Mouse (Mus musculus): ENCODE data around the gene Gimap1. TPM values are rescaled to one million over a fixed set of nuclear protein-coding genes. Genes with fewer than 3 reads are reported as not detected.

The Gimap1 gene
- 1 to 10 TPM; 2.1 to 2.6 TPM for total RNA-seq (2021)
- long read RNA-seq, experiment 1, partial matches to known transcripts: 0 of 2 reads
- long read RNA-seq, experiment 1, other reads (novel, unspliced or antisense): 0 of 2 reads
- long read RNA-seq, experiment 2, partial matches to known transcripts: 0 of 6 reads
- long read RNA-seq, experiment 2, other reads (novel, unspliced or antisense): 2 of 6 reads

GRCm38 (mm10) chr6:48738961-48739779 lies at the start of gene Gimap1:
TSS of gene Gimap1 (plus strand) at chr6:48739054.
- DNase-seq (ENCODE audit: low spot score in 2 of 2): no peak

GRCm38 (mm10) chr6:48689320-48689719 lies 49.5 kb upstream of the Gimap1 start:
- no peak for DNase-seq (ENCODE audit: low spot score in 2 of 2)

GRCm38 (mm10) chr6:48692962-48693361 lies 45.9 kb upstream of the Gimap1 start:
- DNase-seq (ENCODE audit: low spot score in 2 of 2): no peak

GRCm38 (mm10) chr6:48696830-48697554 lies 41.9 kb upstream of the Gimap1 start:
- DNase-seq (ENCODE audit: low spot score in 2 of 2): no peak

- no peak for DNase-seq (ENCODE audit: low spot score in 2 of 2)
Observed at GRCm38 (mm10) chr6:48697555-48697930, 41.3 kb upstream of the Gimap1 start.

GRCm38 (mm10) chr6:48698066-48698856 lies 40.6 kb upstream of the Gimap1 start:
- DNase-seq (ENCODE audit: low spot score in 2 of 2): no peak

GRCm38 (mm10) chr6:48698888-48699287 lies 40.0 kb upstream of the Gimap1 start:
- DNase-seq (ENCODE audit: low spot score in 2 of 2): no peak

GRCm38 (mm10) chr6:48700251-48701075 lies 38.4 kb upstream of the Gimap1 start:
- no peak for DNase-seq (ENCODE audit: low spot score in 2 of 2)

GRCm38 (mm10) chr6:48702146-48702545 lies 36.7 kb upstream of the Gimap1 start:
- DNase-seq (ENCODE audit: low spot score in 2 of 2): no peak

GRCm38 (mm10) chr6:48702601-48703000 lies 36.3 kb upstream of the Gimap1 start:
- DNase-seq (ENCODE audit: low spot score in 2 of 2): no peak

GRCm38 (mm10) chr6:48704146-48704545 lies 34.7 kb upstream of the Gimap1 start:
- DNase-seq (ENCODE audit: low spot score in 2 of 2): no peak

- no peak for DNase-seq (ENCODE audit: low spot score in 2 of 2)
Observed at GRCm38 (mm10) chr6:48706130-48706529, 32.7 kb upstream of the Gimap1 start.

- DNase-seq (ENCODE audit: low spot score in 2 of 2): no peak
Observed at GRCm38 (mm10) chr6:48718455-48718854, 20.4 kb upstream of the Gimap1 start, which contains the start of the genes Gm28053 and Gimap7. TSS of gene Gm28053 (plus strand) at chr6:48718607. TSS of gene Gimap7 (plus strand) at chr6:48718621.

GRCm38 (mm10) chr6:48720326-48720725 lies 18.5 kb upstream of the Gimap1 start:
- DNase-seq (ENCODE audit: low spot score in 2 of 2): no peak

GRCm38 (mm10) chr6:48723468-48723867 lies 15.4 kb upstream of the Gimap1 start:
- no peak for DNase-seq (ENCODE audit: low spot score in 2 of 2)

- DNase-seq (ENCODE audit: low spot score in 2 of 2): no peak
Observed at GRCm38 (mm10) chr6:48725476-48725875, 13.4 kb upstream of the Gimap1 start.

GRCm38 (mm10) chr6:48727761-48728160 lies 11.1 kb upstream of the Gimap1 start:
- DNase-seq (ENCODE audit: low spot score in 2 of 2): no peak

GRCm38 (mm10) chr6:48732864-48733304 lies 6.0 kb upstream of the Gimap1 start:
- no peak for DNase-seq (ENCODE audit: low spot score in 2 of 2)

GRCm38 (mm10) chr6:48733660-48734059 lies 5.2 kb upstream of the Gimap1 start:
- DNase-seq (ENCODE audit: low spot score in 2 of 2): no peak

- no peak for DNase-seq (ENCODE audit: low spot score in 2 of 2)
Observed at GRCm38 (mm10) chr6:48737053-48737452, 1.8 kb upstream of the Gimap1 start.
